Mouse (Mus musculus) urinary bladder, postnatal 36 days (tissue): ENCODE measurements at regions not wholly inside any gene's neighbourhood (a gene's known extent, or its start where the extent isn't known, plus 50 kb on each side); places are given as distances from the start of the nearest gene placed in this dataset.

Experiments used
- DNase-seq, 2 experiments: peaks; one replicate each; pipeline ENCODE4 v3.0.0; 2022; ENCODE audit warnings: low spot score in 2 of 2, mixed read lengths in 1 of 2

- no peak for DNase-seq
Observed at GRCm38 (mm10) chr1:92731353-92732282, 83.0 kb upstream of the Otos start.

GRCm38 (mm10) chr1:92730576-92730975, 81.9 kb upstream of the Otos start:
- DNase-seq: no peak

GRCm38 (mm10) chr1:92727961-92728360, 79.3 kb upstream of the Otos start:
- DNase-seq: no peak

GRCm38 (mm10) chr1:92727371-92727770, 78.7 kb upstream of the Otos start:
- no peak for DNase-seq

GRCm38 (mm10) chr1:92726341-92726740, 77.7 kb upstream of the Otos start:
- DNase-seq: no peak

GRCm38 (mm10) chr1:92724135-92724534, 75.5 kb upstream of the Otos start:
- DNase-seq: no peak

GRCm38 (mm10) chr1:92720567-92720966, 71.9 kb upstream of the Otos start:
- no peak for DNase-seq

GRCm38 (mm10) chr1:92719864-92720263, 71.2 kb upstream of the Otos start:
- no peak for DNase-seq

GRCm38 (mm10) chr1:92718108-92718507, 69.5 kb upstream of the Otos start:
- no peak for DNase-seq

- no peak for DNase-seq
Observed at GRCm38 (mm10) chr1:92714725-92715324, 66.2 kb upstream of the Otos start.

- no peak for DNase-seq
Observed at GRCm38 (mm10) chr1:92712366-92712765, 63.7 kb upstream of the Otos start.

- DNase-seq: no peak
Observed at GRCm38 (mm10) chr1:92710321-92710839, 61.7 kb upstream of the Otos start.

GRCm38 (mm10) chr1:92709190-92709850, 60.7 kb upstream of the Otos start:
- no peak for DNase-seq

GRCm38 (mm10) chr1:92707917-92708897, 59.6 kb upstream of the Otos start:
- no peak for DNase-seq

- no peak for DNase-seq
Observed at GRCm38 (mm10) chr1:92707441-92707840, 58.8 kb upstream of the Otos start.

GRCm38 (mm10) chr1:92703903-92704302, 55.3 kb upstream of the Otos start:
- DNase-seq: peak in 1 of 2 experiments; percentile 11

- DNase-seq: no peak
Observed at GRCm38 (mm10) chr1:92703270-92703669, 54.6 kb upstream of the Otos start.

- no peak for DNase-seq
Observed at GRCm38 (mm10) chr1:92700107-92700506, 51.5 kb upstream of the Otos start.

- no peak for DNase-seq
Observed at GRCm38 (mm10) chr1:92699697-92700096, 51.1 kb upstream of the Otos start.

GRCm38 (mm10) chr1:92699048-92699447, 50.4 kb upstream of the Otos start:
- peak in 1 of 2 experiments; percentile 14 for DNase-seq

- no peak for DNase-seq
Observed at GRCm38 (mm10) chr1:92698541-92698940, 49.9 kb upstream of the Otos start.
